Comparison of ENCODE assay signal across 9 mouse cellular contexts in genomic region chr6:82917076-82917777, GRCm38 (mm10). TPM values are rescaled to one million over a fixed set of nuclear protein-coding genes. Genes with fewer than 3 reads are reported as not detected.
DNase-seq lines count a peak whose midpoint lies in the region; ATAC-seq lines count a peak whose summit lies in the region.
"Had no signal": no experiment of that assay in that cellular context is flagged by ENCODE, and none has a peak within 500 bp of the region (broad histone marks: within the 10 kb centered on the region; RNA-seq: fewer than 3 reads in every experiment).

No protein-coding gene starts in this region.

- H3K4me2 ChIP-seq in limb, embryonic 13.5 days (replicated peaks): no peak overlapping the region
- no peak overlapping the region for H3K4me2 ChIP-seq in forebrain, embryonic 16.5 days (ENCODE audit: low read length)

- H3K27me3 ChIP-seq in limb, embryonic 13.5 days: peaks cover 6% of the 10 kb centered on the region; the same call in 1 of the 2 replicates
- peaks cover 9% of the 10 kb centered on the region for H3K27me3 ChIP-seq in limb, embryonic 10.5 days (ENCODE audit: low read depth, poor library complexity, severe bottlenecking)
- H3K27me3 ChIP-seq in forebrain, embryonic 16.5 days (replicated peaks; ENCODE audit: control insufficient read depth, insufficient read depth, low read length): no peaks in the 10 kb centered on the region

- no peaks in the 10 kb centered on the region for H3K9me3 ChIP-seq in limb, embryonic 13.5 days
- no peaks in the 10 kb centered on the region for H3K9me3 ChIP-seq in limb, embryonic 10.5 days (replicated peaks)
- H3K9me3 ChIP-seq in forebrain, embryonic 16.5 days (ENCODE audit: control insufficient read depth, low read length): no peaks in the 10 kb centered on the region

- DNase-seq in limb, embryonic 10.5 days (ENCODE audit: low spot score): no peak
- DNase-seq in left cerebral cortex, adult 18-20 months (ENCODE audit: low spot score in 2 of 2): peak; percentile 47 to 72
- DNase-seq in right cerebral cortex, postnatal 36 days (ENCODE audit: low spot score in 2 of 2): peak; percentile 37 to 39
- no peak for DNase-seq in adrenal gland, postnatal 25 days
- DNase-seq in heart, adult 11 months: no peak
- DNase-seq in kidney, adult 18-20 months: no peak

- WGBS in limb, embryonic 13.5 days: 69% methylated on average over 26 of the region's 26 CpGs
- WGBS in limb, embryonic 10.5 days: 78% methylated on average over 26 of the region's 26 CpGs
- 55% methylated on average over 26 of the region's 26 CpGs for WGBS in forebrain, embryonic 16.5 days

- H3K4me3 ChIP-seq in limb, embryonic 13.5 days: no peak overlapping the region
- no peak overlapping the region for H3K4me3 ChIP-seq in limb, embryonic 10.5 days
- no peak overlapping the region for H3K4me3 ChIP-seq in forebrain, embryonic 16.5 days (replicated peaks; ENCODE audit: low read length)

- no peaks in the 10 kb centered on the region for H3K4me1 ChIP-seq in limb, embryonic 13.5 days
- H3K4me1 ChIP-seq in limb, embryonic 10.5 days: no peaks in the 10 kb centered on the region
- H3K4me1 ChIP-seq in forebrain, embryonic 16.5 days (replicated peaks; ENCODE audit: control insufficient read depth, insufficient read depth, low read length): peaks cover 2% of the 10 kb centered on the region; the same call in 1 of the 2 replicates

- no peak overlapping the region for H3K9ac ChIP-seq in limb, embryonic 13.5 days
- no peak overlapping the region for H3K9ac ChIP-seq in forebrain, embryonic 16.5 days (replicated peaks; ENCODE audit: low read depth, low read length)

- H3K27ac ChIP-seq in limb, embryonic 13.5 days: no peak overlapping the region
- no peak overlapping the region for H3K27ac ChIP-seq in limb, embryonic 10.5 days
- peak overlapping the region; percentile 61; the same call in 1 of the 2 replicates for H3K27ac ChIP-seq in forebrain, embryonic 16.5 days (ENCODE audit: low read length)

- ATAC-seq in limb, embryonic 13.5 days (ENCODE audit: low FRiP score, low read depth): peak; percentile 30; the same call in 1 of the 2 replicates
- ATAC-seq in forebrain, embryonic 16.5 days: peak; percentile 90

- H3K36me3 ChIP-seq in limb, embryonic 13.5 days: no peaks in the 10 kb centered on the region
- H3K36me3 ChIP-seq in limb, embryonic 10.5 days: no peaks in the 10 kb centered on the region
- H3K36me3 ChIP-seq in forebrain, embryonic 16.5 days (ENCODE audit: control insufficient read depth, insufficient read depth): 0 out of 2 replicates have a peak, but pooled peaks cover 2% of the 10 kb centered on the region

RNA-seq across cellular contexts. Expression of gene Sema4f, which starts 22.3 kb away (rescaled TPM):
- polyA plus RNA-seq in limb, embryonic 13.5 days (2015; fragmentation: Nextera tagmentation; extraction: Ambion mirVana): 3.1 and 4.5 TPM in 2 replicates
- 0.83 and 1.9 TPM in 2 replicates for polyA plus RNA-seq in limb, embryonic 10.5 days (2016; fragmentation: Nextera tagmentation; extraction: Ambion mirVana)
- 16.3 and 18.7 TPM in 2 replicates for polyA plus RNA-seq in forebrain, embryonic 16.5 days (2015; fragmentation: Nextera tagmentation; extraction: Ambion mirVana)
- 10 to 100 TPM; 37.8 to 41.2 TPM for total RNA-seq in left cerebral cortex, adult 18-20 months (2021)
- total RNA-seq in adrenal gland, postnatal 25 days (2021): 1.00 and 1.4 TPM in 2 replicates
- total RNA-seq: common myeloid progenitor, adult 5-6 weeks had no signal

RNA-seq across cellular contexts. Expression of gene M1ap, which starts 29.5 kb away (rescaled TPM):
- 0.34 and 0.65 TPM in 2 replicates for polyA plus RNA-seq in limb, embryonic 13.5 days (2015; fragmentation: Nextera tagmentation; extraction: Ambion mirVana)
- 0.19 and 0.33 TPM in 2 replicates for polyA plus RNA-seq in limb, embryonic 10.5 days (2016; fragmentation: Nextera tagmentation; extraction: Ambion mirVana)
- not detected in 2 replicates for polyA plus RNA-seq in forebrain, embryonic 16.5 days (2015; fragmentation: Nextera tagmentation; extraction: Ambion mirVana)
- not detected for total RNA-seq in left cerebral cortex, adult 18-20 months (2021)
- not detected in 2 replicates for total RNA-seq in adrenal gland, postnatal 25 days (2021)

Comparison
In these comparisons a context has a peak if more than half of its experiments do, and no peak if none do; other contexts are left out.
1. DNase-seq: peak in left cerebral cortex, adult 18-20 months (2 of 2) and right cerebral cortex, postnatal 36 days (2 of 2); none in limb, embryonic 10.5 days (single experiment), adrenal gland, postnatal 25 days (single experiment), heart, adult 11 months (single experiment) and kidney, adult 18-20 months (single experiment).